Mouse (Mus musculus) ES-E14 (cell line): Measurements from ENCODE around the gene Lsm4.

Source experiments
- CHD2 ChIP-seq: IDR thresholded peaks from 2 replicates; pipeline ENCODE4 v1.6.1; 2014; ENCODE audit warnings: mild to moderate bottlenecking, low read depth, low read length, inconsistent platforms
- MAFK ChIP-seq: IDR thresholded peaks from 2 replicates; pipeline ENCODE4 v1.6.1; 2014; ENCODE audit warnings: mild to moderate bottlenecking, low read depth, low read length, inconsistent platforms; ENCODE audit not compliant: insufficient read depth
- ZC3H11A ChIP-seq: IDR thresholded peaks from 2 replicates; pipeline ENCODE4 v1.6.1; 2012; ENCODE audit warnings: low read depth, mild to moderate bottlenecking, inconsistent platforms, low read length, borderline replicate concordance

DNA sequence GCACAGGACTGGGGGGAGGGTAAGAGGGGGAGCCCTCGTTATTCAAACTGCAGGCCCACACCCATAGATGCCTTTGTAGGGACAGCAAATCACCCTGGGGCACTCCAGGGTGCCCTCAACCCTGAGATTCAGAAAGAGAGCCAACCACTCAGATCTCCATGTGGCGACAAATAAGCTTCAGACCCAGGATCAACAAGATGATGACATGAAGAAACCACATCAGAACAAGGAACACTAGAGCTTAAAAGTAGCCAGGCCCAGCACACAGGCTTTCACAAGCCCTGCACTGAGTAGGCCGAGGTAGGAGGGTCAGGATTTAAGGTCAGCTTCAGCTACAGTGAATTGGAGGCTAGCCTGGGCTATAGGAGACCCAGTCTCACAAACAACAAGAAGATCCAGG, 24.1 kb upstream of the Lsm4 start:
- TF ChIP-seq CHD2 (no peak), MAFK (no peak), ZC3H11A (no peak)
